In the genomic region with DNA sequence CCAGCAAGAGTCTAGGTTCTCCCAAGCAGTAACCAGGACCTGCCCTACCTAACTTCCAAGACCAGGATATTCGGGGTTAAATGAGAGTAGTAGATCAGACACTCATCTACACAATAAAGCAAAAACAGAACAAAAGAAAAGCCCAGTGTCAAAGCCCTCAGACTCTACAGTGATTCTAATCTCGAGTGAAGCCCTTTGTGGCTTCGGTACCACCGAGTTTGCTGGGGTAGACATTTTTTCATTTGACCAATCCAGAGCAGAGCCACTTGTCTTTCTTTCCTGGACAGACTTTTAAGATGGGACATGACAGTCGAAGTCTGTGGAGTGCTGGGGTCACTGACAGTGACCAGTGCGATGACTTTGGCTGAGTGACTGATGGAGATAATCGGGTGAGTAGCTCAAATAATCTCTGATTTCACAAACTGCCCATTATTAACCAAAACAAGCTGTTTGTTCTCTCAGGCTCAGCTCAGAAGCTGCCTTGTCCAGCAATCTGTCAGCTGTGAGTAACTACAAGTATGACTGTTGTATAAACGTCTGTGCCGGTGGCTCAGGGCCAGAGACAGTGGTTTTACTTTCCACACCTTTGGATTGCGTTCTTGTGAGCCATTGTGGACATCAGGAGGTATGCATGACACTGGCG, we compare ENCODE assay signal across 23 mouse cellular contexts.
DNase-seq lines count a peak whose midpoint lies in the region; ATAC-seq lines count a peak whose summit lies in the region.
"Had no signal": no experiment of that assay in that cellular context is flagged by ENCODE, and none has a peak within 500 bp of the region (broad histone marks: within the 10 kb centered on the region; RNA-seq: fewer than 3 reads in every experiment).

No protein-coding gene starts in this region.

- H3K27me3 ChIP-seq in kidney, embryonic 16.5 days (ENCODE audit: insufficient read depth, low read length): no peaks in the 10 kb centered on the region
- H3K27me3 ChIP-seq: forebrain, embryonic 13.5 days; hindbrain, embryonic 12.5 days; megakaryocyte, embryonic 14.5 days had no signal

- intact Hi-C loops in left cerebral cortex, postnatal 14 days (cut with DNase I): no loop called here

- H3K4me2 ChIP-seq in kidney, embryonic 16.5 days (replicated peaks; ENCODE audit: low read depth, low read length): no peak overlapping the region
- H3K4me2 ChIP-seq: forebrain, embryonic 13.5 days; heart, embryonic 11.5 days; hindbrain, embryonic 12.5 days had no signal

- peaks cover 11% of the 10 kb centered on the region for H3K4me1 ChIP-seq in kidney, embryonic 16.5 days (ENCODE audit: insufficient read depth, low read length)
- H3K4me1 ChIP-seq: forebrain, embryonic 13.5 days; megakaryocyte, embryonic 14.5 days had no signal

- no peaks in the 10 kb centered on the region for H3K9me3 ChIP-seq in kidney, embryonic 16.5 days (ENCODE audit: low read length)
- H3K9me3 ChIP-seq: forebrain, embryonic 13.5 days; hindbrain, embryonic 12.5 days; limb, embryonic 10.5 days; megakaryocyte, embryonic 14.5 days had no signal

- H3K4me3 ChIP-seq in kidney, embryonic 16.5 days (ENCODE audit: low read length): no peak overlapping the region
- H3K4me3 ChIP-seq: forebrain, embryonic 13.5 days; hindbrain, embryonic 12.5 days; limb, embryonic 10.5 days; megakaryocyte, embryonic 14.5 days had no signal

- no peak overlapping the region for H3K9ac ChIP-seq in kidney, embryonic 16.5 days (replicated peaks; ENCODE audit: low read length)
- H3K9ac ChIP-seq: forebrain, embryonic 13.5 days; hindbrain, embryonic 12.5 days; liver, postnatal 0 days had no signal

- 41% methylated on average over 11 of the region's 11 CpGs for WGBS in kidney, embryonic 16.5 days

- peak; percentile 19; the same call in 1 of the 2 replicates for ATAC-seq in kidney, embryonic 16.5 days (ENCODE audit: low FRiP score, low TSS enrichment)
- ATAC-seq: forebrain, embryonic 13.5 days; liver, postnatal 0 days; midbrain, embryonic 16.5 days had no signal

- DNase-seq in kidney, adult 11 months: no peak
- peak; percentile 9 for DNase-seq in lung, postnatal 14 days
- DNase-seq in lung, postnatal 4 days: no peak
- DNase-seq in Muller cell, postnatal 12 days (ENCODE audit: inconsistent ontology term): peak; percentile 12
- DNase-seq in fibroblast of lung, adult 2 months (ENCODE audit: low read depth): peak; percentile 46
- no peak for DNase-seq in left cerebral cortex, postnatal 14 days (ENCODE audit: low spot score in 2 of 2)
- DNase-seq: adrenal gland, postnatal 25 days; cerebellum, adult 11-12 months; cerebellum, postnatal 36 days; kidney, adult 2 months; kidney, postnatal 25 days; liver, postnatal 0 days; right cerebral cortex, postnatal 14 days; spleen, adult 18-20 months; thymus, postnatal 36 days had no signal

- H3K36me3 ChIP-seq in kidney, embryonic 16.5 days (ENCODE audit: insufficient read depth, low read length): no peaks in the 10 kb centered on the region
- H3K36me3 ChIP-seq: G1E; hindbrain, embryonic 12.5 days; limb, embryonic 10.5 days had no signal

- H3K27ac ChIP-seq in kidney, embryonic 16.5 days (ENCODE audit: low read length): no peak overlapping the region
- H3K27ac ChIP-seq: forebrain, embryonic 13.5 days; hindbrain, embryonic 12.5 days; limb, embryonic 10.5 days had no signal

Comparison
In these comparisons a context has a peak if more than half of its experiments do, and no peak if none do; other contexts are left out.
1. DNase-seq: peak in lung, postnatal 14 days (single experiment), Muller cell, postnatal 12 days (single experiment) and fibroblast of lung, adult 2 months (single experiment); none in kidney, adult 11 months (single experiment), lung, postnatal 4 days (0 of 2) and left cerebral cortex, postnatal 14 days (0 of 2).